9 mouse cellular contexts compared by ENCODE assay signal in the genomic region with DNA sequence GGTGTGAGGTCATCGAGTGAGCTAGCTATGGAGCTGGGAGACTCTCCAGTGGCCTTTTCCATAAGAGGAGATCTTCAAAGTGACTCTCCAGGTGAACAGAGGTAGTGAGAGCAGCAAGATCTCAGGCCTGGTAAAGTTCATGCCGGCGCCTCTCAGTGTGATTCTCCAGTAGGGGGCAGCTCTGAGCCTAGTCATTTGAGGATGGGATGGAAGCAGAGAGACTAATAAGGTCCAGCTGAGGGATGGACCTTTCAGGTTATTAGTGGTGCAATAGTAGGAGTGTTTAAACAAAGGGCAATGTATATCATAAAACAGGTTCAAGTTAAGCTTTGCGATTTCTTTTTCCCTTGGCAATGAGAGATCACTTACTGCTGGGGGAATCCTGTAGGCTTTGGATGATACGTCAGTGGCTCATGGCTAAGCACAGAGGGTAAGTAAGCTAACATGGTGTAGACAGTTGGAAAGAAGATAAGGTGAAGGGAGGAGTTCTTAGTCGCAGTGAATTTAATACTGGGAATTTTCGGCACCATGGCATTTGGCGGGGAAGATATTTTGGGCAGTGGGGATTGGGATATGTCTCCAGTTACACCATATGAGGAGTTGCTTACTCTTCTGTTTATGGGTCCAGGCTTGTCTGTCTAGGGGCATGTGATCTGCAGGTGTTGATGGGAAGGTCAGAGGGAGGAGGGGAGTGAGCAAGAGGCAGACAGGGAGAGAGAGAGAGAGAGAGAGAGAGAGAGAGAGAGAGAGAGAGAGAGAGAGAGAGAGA. TPM values are rescaled to one million over a fixed set of nuclear protein-coding genes. Genes with fewer than 3 reads are reported as not detected.
DNase-seq lines count a peak whose midpoint lies in the region; ATAC-seq lines count a peak whose summit lies in the region.
"Had no signal": no experiment of that assay in that cellular context is flagged by ENCODE, and none has a peak within 500 bp of the region (broad histone marks: within the 10 kb centered on the region; RNA-seq: fewer than 3 reads in every experiment).

No protein-coding gene starts in this region.

- WGBS in intestine, embryonic 15.5 days: 51% methylated on average over 8 of the region's 8 CpGs

- no peak overlapping the region for H3K4me2 ChIP-seq in intestine, embryonic 15.5 days (replicated peaks)
- H3K4me2 ChIP-seq: neural tube, embryonic 12.5 days had no signal

- no peaks in the 10 kb centered on the region for H3K9me3 ChIP-seq in intestine, embryonic 15.5 days
- H3K9me3 ChIP-seq: neural tube, embryonic 12.5 days had no signal

- H3K27me3 ChIP-seq in intestine, embryonic 15.5 days (replicated peaks): no peaks in the 10 kb centered on the region
- H3K27me3 ChIP-seq: neural tube, embryonic 12.5 days had no signal

- no peak overlapping the region for H3K9ac ChIP-seq in intestine, embryonic 15.5 days
- H3K9ac ChIP-seq: neural tube, embryonic 12.5 days had no signal

- peak; percentile 24 for DNase-seq in gastrocnemius, postnatal 25 days
- DNase-seq in gastrocnemius, postnatal 36 days: no peak
- peak; percentile 33 for DNase-seq in thymus, postnatal 4 days
- DNase-seq in thymus, adult 18-20 months: no peak
- DNase-seq in lung, postnatal 36 days: peak; percentile 66
- DNase-seq in ovary, postnatal 36 days (ENCODE audit: low spot score): no peak
- DNase-seq in right cerebral cortex, adult 18-20 months: no peak

- no peaks in the 10 kb centered on the region for H3K4me1 ChIP-seq in intestine, embryonic 15.5 days (replicated peaks)
- H3K4me1 ChIP-seq: neural tube, embryonic 12.5 days had no signal

- no peak overlapping the region for H3K4me3 ChIP-seq in intestine, embryonic 15.5 days (replicated peaks)
- H3K4me3 ChIP-seq: neural tube, embryonic 12.5 days had no signal

- peak; percentile 45; the same call in 1 of the 2 replicates for ATAC-seq in intestine, embryonic 15.5 days

- H3K27ac ChIP-seq in intestine, embryonic 15.5 days: no peak overlapping the region
- H3K27ac ChIP-seq: neural tube, embryonic 12.5 days had no signal

- intact Hi-C loops in gastrocnemius, postnatal 36 days (cut with DNase I): no loop called here

- H3K36me3 ChIP-seq in intestine, embryonic 15.5 days: no peaks in the 10 kb centered on the region
- H3K36me3 ChIP-seq: neural tube, embryonic 12.5 days had no signal

RNA-seq across cellular contexts. Expression of a gene that starts 17.9 kb away (rescaled TPM):
- 10 to 100 TPM; 25.2 to 30.2 TPM for total RNA-seq in gastrocnemius, postnatal 25 days (2021)
- 10 to 100 TPM; 30.8 to 31.8 TPM for total RNA-seq in gastrocnemius, postnatal 36 days (2021)
- 11.3 and 12.8 TPM in 2 replicates for polyA plus RNA-seq in intestine, embryonic 15.5 days (2015; fragmentation: Nextera tagmentation; extraction: Ambion mirVana)

RNA-seq across cellular contexts. Expression of a gene that starts 47.2 kb away (rescaled TPM):
- total RNA-seq in gastrocnemius, postnatal 25 days (2021): not detected
- under 1 TPM in 1 of 2 experiments, not detected in 1; 0.15 TPM for total RNA-seq in gastrocnemius, postnatal 36 days (2021)
- 1.5 and 1.6 TPM in 2 replicates for polyA plus RNA-seq in intestine, embryonic 15.5 days (2015; fragmentation: Nextera tagmentation; extraction: Ambion mirVana)

RNA-seq across cellular contexts. Expression of a gene that starts 48.4 kb away (rescaled TPM):
- not detected for total RNA-seq in gastrocnemius, postnatal 25 days (2021)
- total RNA-seq in gastrocnemius, postnatal 36 days (2021): not detected
- polyA plus RNA-seq in intestine, embryonic 15.5 days (2015; fragmentation: Nextera tagmentation; extraction: Ambion mirVana): not detected in 2 replicates

Comparison
In these comparisons a context has a peak if more than half of its experiments do, and no peak if none do; other contexts are left out.
1. DNase-seq: peak in gastrocnemius, postnatal 25 days (single experiment), thymus, postnatal 4 days (single experiment) and lung, postnatal 36 days (single experiment); none in gastrocnemius, postnatal 36 days (0 of 2), thymus, adult 18-20 months (0 of 2), ovary, postnatal 36 days (single experiment) and right cerebral cortex, adult 18-20 months (single experiment).